Mouse (Mus musculus) layer of hippocampus, adult 18-20 months (tissue): ENCODE data around the gene Prr5. TPM values are rescaled to one million over a fixed set of nuclear protein-coding genes. Genes with fewer than 3 reads are reported as not detected.

ENCODE experiments used
- DNase-seq, 2 experiments: peaks; one replicate each; pipeline ENCODE4 v3.0.0; 2022; ENCODE audit warnings: low spot score in 2 of 2
- total RNA-seq, 2 experiments: library from RNA; stranded (reverse); gene quantifications; 2 replicates each; pipeline ENCODE4 v1.2.3; 2021

Prr5 gene
- total RNA-seq, 2 experiments from 2014 or later = 14.0 to 14.4 TPM

DNA sequence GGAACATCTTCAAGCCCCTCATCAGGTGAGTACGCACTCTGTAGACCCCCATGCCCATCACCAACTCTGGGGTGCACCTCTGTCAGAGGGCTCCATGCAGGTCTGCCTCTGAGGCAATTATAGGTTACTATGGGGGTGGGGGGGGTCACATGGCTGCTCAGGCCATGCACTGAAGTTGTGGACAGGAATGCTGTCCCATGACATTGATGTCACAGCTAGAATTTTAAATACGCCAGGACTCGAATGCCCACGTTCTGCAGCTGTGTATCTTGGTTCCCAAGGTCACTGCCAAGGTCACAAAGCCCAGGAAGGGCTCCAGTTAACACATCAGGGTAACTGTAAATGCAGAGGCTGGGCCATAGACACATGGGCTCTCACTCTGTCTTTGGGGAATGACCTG, 76.4 kb downstream of the Prr5 start:
- no peak for DNase-seq

Other genes starting within 250 kb of the Prr5 start
- gene Shisal1, start 222.5 kb upstream of the Prr5 start, total RNA-seq = 10 to 100 TPM; 55.5 to 61.5 TPM
- 10 to 100 TPM; 53.3 to 56.8 TPM for gene Rtl6, start 111.8 kb upstream of the Prr5 start, total RNA-seq
- gene Arhgap8, start 50.4 kb downstream of the Prr5 start, total RNA-seq = under 1 TPM in 1 of 2 experiments, not detected in 1; 0.52 TPM
- 10 to 100 TPM in 1 of 2 experiments, 1 to 10 TPM in 1; 9.9 to 11.1 TPM for gene Phf21b, start 186.4 kb downstream of the Prr5 start, total RNA-seq